Mouse (Mus musculus) layer of hippocampus, postnatal 25 days (tissue): Measurements from ENCODE around the gene Invs. TPM values are rescaled to one million over a fixed set of nuclear protein-coding genes. Genes with fewer than 3 reads are reported as not detected.
"Not testable (repeated sequence)": the region's sequence is repeated elsewhere in the genome, so short reads cannot be mapped to it uniquely, and the experiment has no call there.

Source experiments
- DNase-seq, 2 experiments: peaks; one replicate each; pipeline ENCODE4 v3.0.0; 2022; ENCODE audit warnings: mixed read lengths in 2 of 2, low spot score in 1 of 2; ENCODE audit errors: extremely low spot score in 1 of 2
- total RNA-seq, 2 experiments: library from RNA; stranded (reverse); gene quantifications; 2 replicates each; pipeline ENCODE4 v1.2.3; 2021

Invs gene
- total RNA-seq, 2 experiments from 2014 or later, result 10.3 to 14.4 TPM

DNA sequence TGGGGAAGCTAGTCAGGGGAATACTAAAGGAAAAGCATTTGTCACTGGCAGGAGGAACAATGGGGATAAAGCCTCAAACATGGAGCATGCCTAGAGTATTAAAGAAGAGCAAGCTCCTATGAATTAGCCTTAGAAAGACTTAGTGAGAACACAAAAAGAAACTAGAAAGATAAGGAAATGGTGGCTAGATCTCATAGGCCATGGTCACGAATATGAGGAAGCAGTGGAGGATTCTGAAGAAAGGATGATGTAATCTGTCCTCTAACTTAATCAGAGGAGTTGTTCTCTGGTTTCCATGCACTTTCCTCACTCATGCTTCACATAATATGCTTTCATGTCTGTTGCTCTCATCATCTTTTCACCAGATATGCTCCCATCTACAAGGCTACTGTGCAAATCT, 42.5 kb downstream of the Invs start:
- no peak for DNase-seq

DNA sequence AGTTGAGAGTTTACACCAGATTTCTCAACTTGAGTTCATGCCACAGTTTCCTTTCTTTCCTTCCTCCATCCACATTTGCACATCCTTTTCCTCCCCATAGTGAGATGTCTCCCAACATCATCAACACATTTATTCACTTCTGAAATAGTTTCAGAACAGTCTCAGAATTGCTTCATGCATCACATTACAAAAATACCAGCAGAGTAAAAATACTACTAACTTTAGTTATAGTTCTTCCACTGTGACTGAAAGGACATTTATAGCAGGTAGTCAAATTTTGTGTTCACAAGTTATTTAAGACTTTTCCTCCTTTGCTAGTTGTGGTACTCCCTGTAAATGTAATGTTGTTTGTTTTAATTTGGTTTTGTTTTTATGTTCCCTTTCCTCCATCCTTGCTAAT, 47.6 kb downstream of the Invs start:
- DNase-seq, result no peak

DNA sequence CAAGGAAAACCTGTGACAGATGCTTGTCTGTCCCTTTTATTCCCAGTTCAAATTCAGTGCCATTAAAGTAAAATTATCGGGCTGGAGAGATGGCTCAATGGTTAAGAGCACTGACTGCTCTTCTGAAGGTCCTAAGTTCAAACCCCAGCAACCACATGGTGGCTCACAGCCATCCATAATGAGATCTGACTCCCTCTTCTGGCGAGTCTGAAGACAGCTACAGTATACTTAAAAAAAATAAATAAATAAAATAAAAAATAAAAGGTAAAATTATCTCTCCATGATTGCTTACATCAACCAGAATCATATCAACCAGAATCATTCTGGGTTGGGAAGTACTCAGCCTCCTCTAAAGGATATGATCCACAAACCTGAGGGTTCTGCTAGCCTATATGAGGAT, 48.5 kb downstream of the Invs start:
- no peak for DNase-seq

DNA sequence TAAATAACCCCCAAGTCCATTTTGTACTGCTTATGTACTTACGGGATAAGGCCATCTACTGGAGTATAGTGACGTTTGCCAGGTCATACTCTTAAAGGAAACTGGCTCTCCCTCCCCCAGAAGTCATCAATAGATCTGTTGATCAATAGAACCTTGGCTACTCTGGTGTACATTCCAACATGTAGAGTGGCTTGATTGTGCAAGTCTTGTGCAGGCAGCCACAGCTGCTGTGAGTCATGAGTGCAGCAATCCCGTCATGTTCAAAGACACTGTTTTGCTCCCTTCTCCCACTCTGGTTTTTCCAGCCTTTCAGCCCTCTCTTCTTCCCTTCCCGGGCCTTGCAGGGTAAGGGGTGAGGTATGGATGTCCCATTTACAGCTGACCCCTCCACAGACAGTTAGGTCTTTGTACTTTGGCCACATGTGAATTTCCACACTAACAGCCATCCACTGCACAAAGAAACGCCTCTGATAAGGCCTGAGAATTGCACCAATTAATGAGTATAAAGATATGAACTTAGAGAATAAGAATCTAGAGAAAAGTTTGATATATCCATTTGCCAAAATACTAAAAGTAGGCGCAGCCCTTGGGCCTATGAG, 53.0 kb downstream of the Invs start:
- DNase-seq, result no peak

GRCm38 (mm10) chr4:48334927-48335763, 55.6 kb downstream of the Invs start:
- no peak for DNase-seq

GRCm38 (mm10) chr4:48342705-48343104, 63.1 kb downstream of the Invs start:
- no peak for DNase-seq

DNA sequence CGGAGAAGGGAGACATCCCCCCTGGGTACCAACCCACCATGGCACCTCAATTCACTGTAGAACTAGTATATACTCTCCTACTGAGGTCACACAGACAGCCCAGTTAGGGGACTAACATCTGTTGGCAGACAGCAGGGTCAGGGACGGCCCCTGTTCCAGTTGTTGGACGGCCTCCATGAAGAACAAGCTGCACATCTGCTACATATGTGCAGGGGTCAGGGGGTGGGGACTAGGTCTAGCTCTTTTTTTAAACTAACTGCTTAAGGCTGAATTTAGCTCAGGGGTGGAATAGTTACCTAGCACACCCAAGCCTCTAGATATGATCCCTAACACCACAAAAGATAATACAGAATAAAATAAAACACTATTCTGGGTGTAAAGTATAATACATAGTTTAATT, 82.8 kb downstream of the Invs start:
- no peak for DNase-seq

DNA sequence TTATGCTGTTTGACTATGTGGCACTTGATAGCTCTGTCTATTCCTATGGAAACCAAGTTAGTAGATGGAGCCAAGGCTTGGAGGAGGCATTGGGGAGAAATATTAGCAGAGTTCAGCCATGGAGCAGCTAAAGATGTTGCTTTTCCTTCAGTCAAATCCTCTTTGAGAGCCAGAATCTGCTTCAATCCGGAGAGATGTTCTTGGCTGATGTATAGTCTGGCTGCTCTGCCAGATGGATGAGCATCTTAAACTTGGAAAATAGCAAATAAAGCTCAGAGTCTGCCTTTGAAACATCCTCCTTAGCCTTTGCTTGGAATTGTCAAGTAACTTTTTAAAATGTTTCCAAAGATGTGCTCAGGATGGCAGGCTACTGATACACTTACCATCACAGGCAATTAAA, 91.5 kb downstream of the Invs start:
- DNase-seq, result no peak

DNA sequence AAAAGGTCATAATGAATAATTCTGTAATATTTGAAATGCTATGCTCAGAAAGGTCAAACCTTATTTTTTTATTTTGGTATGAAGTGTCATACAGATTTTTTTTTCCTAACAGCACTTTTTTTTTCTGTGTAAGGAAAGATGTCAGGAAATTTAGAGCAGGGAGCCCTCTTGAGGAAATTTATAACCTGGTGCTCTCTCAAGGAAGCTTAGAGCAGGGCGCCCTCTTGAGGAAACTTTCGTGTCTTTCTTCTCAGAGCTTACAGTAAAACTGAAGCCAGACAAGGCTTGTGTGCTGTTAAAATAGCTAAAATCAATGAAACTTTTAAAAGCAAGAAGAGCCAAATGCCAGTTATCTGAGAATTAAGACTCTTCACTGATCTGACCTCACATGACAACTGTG, 101.4 kb downstream of the Invs start:
- DNase-seq, result peak; percentile 44 to 86

DNA sequence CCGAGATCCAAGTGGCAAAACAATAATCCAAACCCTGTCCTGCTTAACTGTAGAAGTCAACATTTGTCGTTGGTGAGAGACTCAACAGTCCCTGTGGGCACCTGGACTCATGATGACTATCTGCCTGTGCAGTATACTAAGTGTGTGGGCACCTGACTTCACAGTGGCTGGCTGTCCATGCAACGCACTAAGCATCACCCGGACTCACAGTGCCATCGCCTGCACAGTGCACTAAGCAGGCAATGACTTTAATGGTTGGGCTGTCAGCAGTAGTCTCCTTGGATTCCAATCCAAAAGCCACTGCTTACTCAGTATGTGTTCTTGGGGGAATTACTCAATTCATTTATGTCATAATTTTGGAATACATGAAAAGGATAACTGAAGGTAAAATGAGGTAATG, 102.9 kb downstream of the Invs start:
- DNase-seq, result no peak

DNA sequence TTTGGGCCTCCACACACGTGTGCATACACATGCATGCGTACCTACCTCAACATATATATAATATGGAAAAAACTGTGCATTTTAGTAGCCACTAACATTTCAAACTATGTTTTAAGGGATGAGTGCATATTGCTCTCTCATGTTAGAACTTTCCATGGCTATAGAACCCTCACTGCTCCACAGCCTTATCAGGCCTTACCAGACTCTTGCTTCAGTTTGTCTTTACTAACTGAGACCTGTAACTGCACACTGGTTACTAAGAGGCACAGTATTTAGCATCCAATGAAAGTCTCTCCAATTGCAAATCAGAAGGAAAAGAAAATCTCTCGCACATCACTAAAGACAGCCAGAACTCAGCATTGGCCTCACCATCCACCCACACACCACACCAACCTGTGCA, 117.4 kb downstream of the Invs start:
- no peak for DNase-seq

DNA sequence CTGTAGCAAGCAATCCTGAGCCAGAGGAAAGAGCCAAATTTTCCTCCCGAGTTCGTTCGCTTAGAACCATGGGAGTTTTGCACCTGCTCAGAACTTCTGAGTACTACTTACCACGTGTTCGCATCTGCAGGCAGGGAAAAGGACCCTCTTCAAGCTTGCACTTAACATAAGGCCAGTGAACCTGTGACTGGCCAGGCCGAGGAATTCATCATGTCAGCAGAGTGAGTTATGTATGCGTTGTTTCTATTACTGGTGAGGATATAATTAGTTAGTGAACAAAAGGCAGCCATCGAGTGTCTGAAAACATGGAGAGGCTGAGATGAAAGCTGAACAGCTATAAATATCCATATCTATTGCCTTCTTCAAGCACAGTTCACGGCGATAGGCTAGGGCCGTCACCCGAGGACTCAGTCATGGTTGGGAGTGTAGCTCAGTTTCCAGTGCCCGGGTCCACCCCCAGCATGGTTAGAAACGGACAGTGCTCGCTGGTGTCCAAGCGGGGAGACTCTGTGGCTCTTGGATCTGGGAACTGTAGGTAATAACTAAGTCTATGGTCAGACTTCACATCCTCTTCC, 123.6 kb downstream of the Invs start:
- DNase-seq, result no peak

DNA sequence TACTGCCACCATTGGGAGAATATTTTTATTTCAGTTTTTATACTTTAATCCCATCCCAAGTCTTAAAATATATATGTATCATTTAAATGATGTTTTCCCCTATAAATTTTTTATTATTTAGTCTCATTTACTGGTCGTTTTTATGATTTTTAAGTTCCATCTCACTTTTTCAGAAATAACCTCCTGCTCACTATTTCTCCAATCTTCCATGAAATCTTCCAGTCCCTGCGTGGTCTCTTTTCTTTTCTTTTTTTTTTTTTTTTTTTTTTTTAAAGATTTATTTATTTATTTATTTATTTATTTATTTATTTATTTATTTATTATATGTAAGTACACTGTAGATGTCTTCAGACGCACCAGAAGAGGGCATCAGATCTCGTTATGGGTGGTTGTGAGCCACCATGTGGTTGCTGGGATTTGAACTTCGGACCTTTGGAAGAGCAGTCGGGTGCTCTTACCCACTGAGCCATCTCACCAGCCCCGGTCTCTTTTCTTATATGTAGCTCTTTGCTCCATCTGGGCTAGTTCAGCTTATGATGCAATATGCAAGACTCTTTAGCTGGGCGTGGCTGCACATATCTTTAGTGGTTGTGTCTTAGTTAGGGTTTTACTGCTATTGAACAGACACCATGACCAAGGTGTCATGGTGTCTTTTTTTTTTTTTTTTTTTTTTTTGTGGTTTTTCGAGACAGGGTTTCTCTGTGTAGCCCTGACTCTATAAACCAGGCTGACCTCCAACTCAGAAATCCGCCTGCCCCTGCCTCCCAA, 126.3 kb downstream of the Invs start:
- DNase-seq, result not testable (repeated sequence)

DNA sequence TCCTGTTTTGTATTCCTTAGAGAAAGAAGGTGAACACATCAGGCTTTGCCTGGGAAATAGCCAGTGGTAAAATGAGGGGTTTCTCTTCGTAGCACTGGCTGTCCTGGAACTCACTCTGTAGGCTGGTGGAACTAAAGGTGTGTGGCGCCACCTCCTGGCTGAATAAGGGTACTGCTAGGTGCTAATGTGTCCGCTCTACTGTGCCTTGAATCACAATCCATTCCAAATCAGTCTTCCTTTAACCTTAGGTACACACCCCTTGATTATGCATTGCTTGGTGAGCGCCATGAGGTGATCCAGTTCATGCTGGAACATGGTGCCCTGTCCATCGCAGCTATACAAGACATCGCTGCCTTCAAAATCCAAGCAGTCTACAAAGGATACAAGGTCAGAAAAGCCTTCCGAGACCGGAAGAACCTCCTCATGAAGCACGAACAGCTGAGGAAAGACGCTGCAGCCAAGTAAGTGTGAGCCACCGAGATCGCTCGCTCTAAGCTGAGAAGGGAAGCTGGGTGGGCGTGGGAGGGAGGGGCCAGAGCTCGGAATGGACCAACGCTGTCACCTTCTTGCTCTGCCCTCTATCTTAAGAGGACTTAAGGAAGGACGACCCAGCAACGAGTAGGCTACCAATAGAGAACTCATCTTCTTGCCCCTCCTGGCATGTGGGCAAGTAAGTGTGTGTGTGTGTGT, 127.9 kb downstream of the Invs start:
- peak; percentile 66 to 72 for DNase-seq

DNA sequence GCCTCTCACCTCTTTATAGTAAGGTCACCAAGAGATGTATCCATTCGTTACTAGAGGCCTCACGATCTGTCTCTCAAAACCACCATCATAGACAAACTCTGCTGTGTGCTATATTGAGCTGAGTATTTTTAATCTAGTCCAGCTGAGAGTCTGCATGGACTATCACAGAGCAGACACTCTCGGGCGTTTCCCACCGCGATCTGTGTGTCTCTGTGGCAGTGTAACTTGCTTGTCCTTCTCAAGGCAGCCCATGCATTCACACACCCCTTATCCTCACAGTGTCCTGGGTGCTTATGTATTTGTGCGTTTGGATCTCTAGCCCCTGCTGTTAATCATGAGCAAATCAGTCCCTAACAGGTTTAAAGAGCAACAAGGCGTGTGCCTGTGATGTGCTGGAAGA, 133.9 kb downstream of the Invs start:
- no peak for DNase-seq

DNA sequence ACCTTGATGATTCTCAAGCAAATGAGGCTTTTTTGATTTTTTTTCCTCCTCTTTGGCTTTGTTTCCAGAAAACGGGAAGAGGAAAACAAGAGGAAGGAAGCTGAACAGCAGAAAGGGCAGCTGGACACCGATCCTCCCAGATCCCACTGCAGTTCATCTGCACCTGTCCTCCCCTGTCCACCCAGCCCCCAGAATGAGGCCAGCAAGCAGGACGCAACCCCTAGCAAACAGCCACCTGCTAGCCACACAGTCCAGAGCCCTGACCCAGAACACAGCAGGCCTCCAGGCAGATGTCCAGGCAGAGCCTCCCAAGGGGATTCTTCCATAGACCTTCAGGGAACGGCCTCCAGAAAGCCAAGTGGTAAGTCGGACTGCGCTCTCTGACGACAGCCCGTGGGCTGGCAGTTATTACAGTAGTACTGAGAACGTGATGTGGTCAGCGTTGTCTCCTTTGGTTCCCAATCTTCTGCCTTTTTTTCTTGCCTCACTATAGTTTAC, 136.3 kb downstream of the Invs start:
- no peak for DNase-seq

DNA sequence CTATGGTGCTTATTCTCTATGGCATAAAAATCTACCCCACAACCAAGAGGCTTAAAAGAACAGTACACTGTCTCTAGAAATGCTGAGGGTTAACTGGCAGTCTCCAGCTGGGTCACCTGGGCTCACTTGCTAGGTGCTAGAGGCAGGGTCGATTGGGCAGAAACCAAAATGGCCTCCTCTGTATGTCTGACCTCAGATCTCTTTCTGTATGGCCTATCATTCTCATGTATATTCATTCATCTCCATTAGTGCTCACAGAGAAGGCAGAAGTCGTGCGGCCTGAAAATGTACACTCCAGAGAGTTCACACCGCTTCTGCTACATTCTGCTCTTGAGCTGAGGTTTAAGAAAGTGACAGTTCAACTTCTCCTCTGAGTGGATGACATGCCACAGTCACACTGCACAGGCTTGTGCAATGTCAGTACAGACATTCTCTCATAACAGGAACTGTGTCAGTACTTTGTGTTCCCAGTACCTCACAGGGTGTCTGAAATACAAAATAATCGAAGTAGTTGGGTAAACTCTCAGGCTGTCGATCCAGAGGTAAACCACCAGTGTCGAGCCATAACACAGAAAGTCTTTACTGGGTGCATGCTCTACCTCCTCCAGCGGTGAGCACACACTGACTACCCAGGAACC, 139.4 kb downstream of the Invs start:
- DNase-seq, result no peak

- no peak for DNase-seq
Measured at GRCm38 (mm10) chr4:48422633-48423032, 143.1 kb downstream of the Invs start.

DNA sequence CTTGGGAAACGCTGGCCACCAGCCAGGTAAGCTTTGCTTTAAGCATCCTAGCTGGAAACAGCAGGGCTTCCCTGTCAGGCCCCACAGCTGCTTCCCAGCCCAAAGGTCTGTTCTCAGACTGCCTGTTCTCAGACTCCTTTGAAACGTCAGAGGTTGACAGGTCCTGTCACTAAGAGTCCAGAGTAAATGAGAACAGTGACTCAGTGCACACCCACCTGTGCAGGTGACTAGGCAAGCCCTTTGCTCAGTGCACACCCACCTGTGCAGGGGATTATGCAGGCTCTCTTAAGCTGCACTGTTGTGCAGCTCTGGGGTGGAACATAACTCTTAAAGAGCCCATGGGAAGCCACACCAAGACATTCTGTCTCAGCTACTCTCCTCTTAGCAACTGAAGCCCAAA, 144.2 kb downstream of the Invs start:
- no peak for DNase-seq

GRCm38 (mm10) chr4:48427413-48427812, 147.9 kb downstream of the Invs start:
- DNase-seq, result no peak
